Mouse (Mus musculus) Patski (cell line): ENCODE measurements around the gene Bbc3. TPM values are rescaled to one million over a fixed set of nuclear protein-coding genes. Genes with fewer than 3 reads are reported as not detected.
A peak's percentile ranks its signal among the peaks of the same experiment; 100 is the strongest.

ENCODE experiments used
- ATAC-seq: fragments of 100-300 bp; one replicate; pipeline ENCODE4 v1.8.0; 2021
- CTCF ChIA-PET: fragments of 350-600 bp; sonication (Branson Sonifier 250); formaldehyde crosslinking; loops from one replicate; lab custom pipeline; 2022; ENCODE audit warnings: inconsistent platforms; lab: Charles Lee
- POLR2A ChIA-PET: fragments of 350-600 bp; sonication (Branson Sonifier 250); formaldehyde crosslinking; loops from one replicate; lab custom pipeline; 2022; ENCODE audit warnings: antibody characterized with exemption, inconsistent platforms; lab: Charles Lee
- DNase-seq: peaks from one replicate; pipeline ENCODE4 v3.0.0-alpha.2; 2011; ENCODE audit warnings: low read depth, low spot score
- H3K27me3 ChIP-seq: fragments of 371-371 bp; one replicate; pipeline ENCODE4 v1.5.1; 2021
- CTCF ChIP-seq: fragments of 100-300 bp; IDR thresholded peaks from one replicate; pipeline ENCODE4 v1.5.1; 2021
- in situ Hi-C: fragments of 300-500 bp; cut with MboI; formaldehyde crosslinking; loops from 3 replicates; pipeline ENCODE4 v1.11.1; 2018; ENCODE audit warnings: low pct_unique_long_range_greater_than_20kb, mixed read lengths
- polyA plus RNA-seq: library from polyadenylated mRNA; unstranded; gene quantifications from one replicate; pipeline ENCODE4 v1.2.3, GENCODE M21; 2021

The Bbc3 gene
- polyA plus RNA-seq, 1 experiment from 2014 or later, result 12.6 TPM

DNA sequence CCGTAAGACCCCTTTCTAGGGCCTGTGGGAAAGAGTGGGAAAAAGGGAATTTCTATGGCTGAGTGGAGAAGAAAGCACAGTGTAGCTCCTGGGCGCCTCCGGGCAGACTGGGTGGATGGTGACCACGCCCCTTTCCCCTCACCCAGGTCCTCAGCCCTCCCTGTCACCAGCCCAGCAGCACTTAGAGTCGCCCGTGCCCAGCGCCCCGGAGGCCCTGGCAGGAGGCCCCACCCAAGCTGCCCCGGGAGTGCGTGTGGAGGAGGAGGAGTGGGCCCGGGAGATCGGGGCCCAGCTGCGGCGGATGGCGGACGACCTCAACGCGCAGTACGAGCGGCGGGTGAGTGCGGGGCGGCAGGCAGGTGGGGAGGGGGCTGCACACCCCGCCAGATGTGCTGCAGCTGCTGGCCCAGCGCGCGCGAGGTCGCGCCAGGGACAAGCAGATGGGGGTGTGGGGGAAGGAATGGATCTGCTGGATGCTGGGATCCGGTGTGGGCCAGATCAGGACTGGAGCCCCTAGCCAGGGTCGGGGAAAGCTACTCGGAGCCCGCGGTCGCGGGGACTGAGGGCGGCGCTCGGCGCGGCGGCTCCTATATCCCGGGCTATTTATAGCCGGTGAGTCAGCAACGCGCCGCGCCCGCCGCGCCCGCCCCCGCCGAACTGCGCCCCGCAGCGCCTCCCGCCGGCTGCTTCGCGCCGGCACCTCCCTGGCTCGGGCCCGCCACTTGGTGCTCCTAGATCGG lies 5.5 kb downstream of the Bbc3 start:
- DNase-seq, result no peak
- peak; percentile 16 for ATAC-seq
- H3K27me3 ChIP-seq, result no peaks in the 10 kb centered on the region
- ChIA-PET POLR2A (interaction anchor here (0.8 to 1.5 kb wide), 5 partner anchors 12 to 30 kb away, joined by 3 to 6 read pairs (median 5); no protein-coding TSS in a partner anchor), CTCF (interaction anchor here (0.8 to 3.8 kb wide), 11 partner anchors 11 to 65 kb away, joined by 3 to 22 read pairs (median 5); no protein-coding TSS in a partner anchor)
- in situ Hi-C loops, result no loop called here
- no peak for TF ChIP-seq CTCF

DNA sequence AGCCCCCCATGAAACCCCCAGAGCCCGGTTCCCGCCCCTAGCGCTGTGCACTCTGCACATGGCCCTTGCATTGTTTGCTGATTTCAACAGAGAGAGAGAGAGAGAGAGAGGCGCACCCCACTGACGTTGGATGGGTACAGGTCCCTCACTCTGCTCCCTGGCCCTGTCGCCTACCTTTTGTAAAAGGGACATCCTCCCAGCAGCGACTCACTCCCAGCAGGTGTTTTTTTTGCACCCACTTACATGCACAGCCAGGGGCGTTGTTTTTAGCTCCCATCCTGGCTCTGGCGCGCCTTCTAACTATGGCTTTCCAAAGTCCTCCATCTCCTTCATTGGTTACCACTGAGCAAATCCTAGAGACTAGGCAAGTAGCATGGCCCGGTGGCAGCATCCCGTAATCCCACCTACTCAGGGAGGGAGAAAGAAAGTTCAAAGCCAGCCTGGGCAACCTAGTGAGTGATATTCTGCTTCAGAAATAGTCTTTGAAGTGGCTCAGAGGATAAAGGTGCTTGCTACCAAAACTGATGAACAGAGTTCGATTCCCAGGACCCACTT lies 6.1 kb downstream of the Bbc3 start:
- POLR2A ChIA-PET, result interaction anchor here (0.6 to 1.5 kb wide), 3 partner anchors 12 to 16 kb away, joined by 3 to 6 read pairs (median 5); no protein-coding TSS in a partner anchor
- ATAC-seq (no peak), DNase-seq (no peak)
- H3K27me3 ChIP-seq, result no peaks in the 10 kb centered on the region
- in situ Hi-C loops, result no loop called here
- no peak for TF ChIP-seq CTCF
- CTCF ChIA-PET, result interaction anchor here (1.3 to 3.8 kb wide), 6 partner anchors 10 to 59 kb away, joined by 3 to 22 read pairs (median 6); no protein-coding TSS in a partner anchor

DNA sequence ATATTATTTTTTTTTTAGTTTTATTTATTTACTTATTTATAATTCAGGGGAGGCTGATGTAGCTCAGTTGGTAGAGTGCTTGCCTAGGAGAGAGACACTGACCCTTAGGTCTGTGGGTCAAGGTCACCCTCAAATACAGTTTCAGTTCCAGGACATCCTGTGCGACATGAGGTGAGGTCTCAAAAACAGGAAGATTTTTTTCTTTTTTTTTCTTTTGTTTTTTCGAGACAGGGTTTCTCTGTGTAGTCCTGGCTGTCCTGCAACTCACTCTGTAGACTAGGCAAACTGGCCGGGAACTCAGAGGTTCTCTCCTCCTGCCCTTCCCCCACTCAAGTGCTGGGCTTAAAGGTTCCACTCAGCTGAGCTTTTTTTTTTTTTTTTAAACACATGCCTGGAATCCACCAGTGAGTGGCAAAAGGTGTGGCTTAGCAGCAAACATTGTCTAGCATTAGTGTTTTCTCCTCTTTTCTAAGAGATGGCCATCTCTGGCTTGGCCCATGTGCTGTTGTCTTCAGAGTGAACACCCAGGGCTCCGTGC lies 7.1 kb downstream of the Bbc3 start:
- ATAC-seq (no peak), DNase-seq (no peak)
- ChIA-PET POLR2A (interaction anchor here (0.6 to 1.5 kb wide), 2 partner anchors 11 to 16 kb away, joined by 3 to 6 read pairs; no protein-coding TSS in a partner anchor), CTCF (interaction anchor here (1.3 to 3.8 kb wide), 3 partner anchors 11 to 21 kb away, joined by 3 to 22 read pairs (median 10); no protein-coding TSS in a partner anchor)
- H3K27me3 ChIP-seq, result no peaks in the 10 kb centered on the region
- no peak for TF ChIP-seq CTCF
- in situ Hi-C loops, result no loop called here

DNA sequence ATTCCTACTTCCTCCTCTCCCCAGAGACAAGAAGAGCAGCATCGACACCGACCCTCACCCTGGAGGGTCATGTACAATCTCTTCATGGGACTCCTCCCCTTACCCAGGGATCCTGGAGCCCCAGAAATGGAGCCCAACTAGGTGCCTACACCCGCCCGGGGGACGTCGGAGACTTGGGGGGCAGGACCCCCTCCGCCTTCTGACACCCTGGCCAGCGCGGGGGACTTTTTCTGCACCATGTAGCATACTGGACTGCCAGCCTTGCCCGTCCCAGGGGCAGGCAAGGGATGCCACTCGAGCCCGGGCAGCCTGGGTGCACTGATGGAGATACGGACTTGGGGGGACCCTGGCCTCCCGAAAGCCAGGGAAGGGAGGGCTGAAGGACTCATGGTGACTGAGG lies 8.9 kb downstream of the Bbc3 start:
- CTCF ChIA-PET, result no interaction called here
- POLR2A ChIA-PET, result no interaction called here
- ATAC-seq (no peak), DNase-seq (no peak)
- TF ChIP-seq CTCF, result no peak
- H3K27me3 ChIP-seq, result no peaks in the 10 kb centered on the region
- in situ Hi-C loops, result no loop called here

DNA sequence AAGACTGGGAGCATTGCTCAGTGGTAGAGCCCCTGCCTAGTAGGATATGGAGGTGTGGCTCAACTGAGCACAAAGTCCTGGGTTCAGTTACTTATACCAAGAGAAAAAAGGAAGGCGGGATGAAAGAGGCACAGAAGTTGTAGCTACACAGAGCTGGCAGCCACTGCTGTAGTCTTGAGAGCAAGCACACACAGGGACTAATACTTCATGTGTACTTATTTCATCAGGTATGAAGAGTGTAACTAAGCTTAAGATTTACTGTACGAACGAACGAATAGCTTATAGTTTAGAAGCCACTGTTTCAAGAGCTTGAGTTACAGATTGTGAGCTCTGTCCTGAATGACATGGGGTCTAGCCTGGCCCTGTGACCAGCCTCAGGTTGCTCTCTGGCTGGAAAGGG lies 11.0 kb downstream of the Bbc3 start:
- in situ Hi-C loops, result no loop called here
- no peak for TF ChIP-seq CTCF
- no peaks in the 10 kb centered on the region for H3K27me3 ChIP-seq
- CTCF ChIA-PET, result interaction anchor here (1.1 to 1.8 kb wide), 2 partner anchors 25 to 45 kb away, joined by 5 to 6 read pairs; no protein-coding TSS in a partner anchor
- no peak for DNase-seq
- POLR2A ChIA-PET, result no interaction called here
- no peak for ATAC-seq

DNA sequence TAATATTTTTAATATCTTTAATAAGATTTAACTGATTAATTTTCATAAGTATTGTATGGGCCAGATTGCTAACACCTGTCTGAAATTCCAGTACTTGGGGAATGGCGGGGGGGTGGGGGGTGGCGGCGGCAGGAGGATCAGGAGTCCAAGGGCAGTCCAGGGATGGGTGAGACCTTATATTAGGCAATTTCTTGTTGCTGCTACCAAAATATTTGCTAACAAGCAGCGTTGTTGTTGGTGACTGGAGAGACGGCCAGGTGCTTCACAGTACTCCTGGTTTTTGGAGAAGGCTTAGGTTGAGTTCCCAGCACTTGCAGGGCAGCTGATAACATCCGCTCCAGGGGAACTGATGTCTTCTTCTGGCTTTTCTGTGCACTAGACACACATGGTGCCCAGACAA lies 12.3 kb downstream of the Bbc3 start:
- POLR2A ChIA-PET, result no interaction called here
- in situ Hi-C loops, result no loop called here
- DNase-seq, result no peak

DNA sequence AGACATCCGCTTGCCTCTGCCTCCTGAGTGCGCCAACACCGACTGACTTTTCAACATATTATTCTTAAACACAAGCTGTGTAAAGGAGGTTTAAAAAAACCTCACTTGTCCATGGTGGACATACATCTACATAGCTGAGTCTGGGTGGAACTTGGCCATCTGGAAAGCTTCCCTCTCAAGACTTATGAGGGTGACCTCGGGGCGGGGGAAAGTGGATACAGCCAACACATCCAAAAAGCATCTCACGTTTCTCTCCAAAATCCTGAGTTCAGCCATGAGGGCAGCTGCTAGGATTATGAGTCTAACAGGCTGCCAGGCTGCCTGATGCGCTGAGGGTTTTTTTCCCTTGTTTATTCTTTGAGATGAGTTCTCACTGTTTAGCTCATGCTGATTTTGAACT lies 16.5 kb downstream of the Bbc3 start:
- no peak for TF ChIP-seq CTCF
- H3K27me3 ChIP-seq, result no peaks in the 10 kb centered on the region
- ATAC-seq (no peak), DNase-seq (no peak)
- in situ Hi-C loops, result loop anchor here (5.0 kb wide), 2 partner anchors 32 to 43 kb away; no protein-coding TSS in a partner anchor
- ChIA-PET POLR2A (no interaction called here), CTCF (interaction anchor here (1.2 to 4.6 kb wide), 5 partner anchors 10 to 41 kb away, joined by 3 to 36 read pairs (median 14); no protein-coding TSS in a partner anchor)

More for the DNA sequence above, 12.3 kb downstream of the Bbc3 start:
- no peak for ATAC-seq
- H3K27me3 ChIP-seq, result no peaks in the 10 kb centered on the region
- CTCF ChIA-PET, result interaction anchor here (1.5 kb wide), 1 partner anchor 25 kb away, joined by 5 read pairs; no protein-coding TSS in a partner anchor
- TF ChIP-seq CTCF, result no peak

DNA sequence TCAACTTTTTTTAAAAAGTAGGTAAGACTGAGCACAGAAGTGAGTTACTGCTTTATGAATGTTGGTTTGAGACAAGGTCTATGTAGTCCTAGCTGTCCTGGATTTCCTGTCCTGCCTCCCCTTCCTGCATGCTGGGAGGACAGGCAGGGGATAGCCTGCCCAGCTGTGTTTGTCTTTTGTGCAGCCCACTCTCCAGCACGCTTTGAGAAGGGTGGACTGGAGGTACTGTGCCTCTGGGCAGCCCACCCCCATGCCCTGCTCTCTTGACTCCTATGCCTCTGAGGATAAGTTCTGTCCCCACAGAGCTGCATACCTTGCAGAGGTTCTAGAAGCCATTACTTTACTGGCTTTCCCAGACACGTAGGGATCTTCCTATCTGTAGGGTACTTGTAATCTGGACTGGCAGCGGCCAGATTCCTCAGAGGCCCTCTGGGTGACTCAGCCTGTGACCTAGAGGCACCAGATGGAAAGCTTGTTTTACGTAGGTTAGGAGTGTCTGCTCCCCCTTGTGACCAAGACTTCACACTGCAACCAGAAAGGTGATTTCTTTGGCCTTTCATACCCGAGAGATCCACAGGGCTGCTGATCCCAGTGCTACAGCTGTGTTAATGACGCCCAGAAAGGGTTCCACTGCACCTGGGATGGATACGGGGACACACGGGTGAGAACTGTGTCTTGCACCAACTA lies 17.9 kb downstream of the Bbc3 start:
- ATAC-seq, result peak; percentile 95
- POLR2A ChIA-PET, result interaction anchor here (1.0 to 1.7 kb wide), 4 partner anchors 12 to 51 kb away, joined by 3 to 6 read pairs (median 4); no protein-coding TSS in a partner anchor
- no peak for DNase-seq
- peak; percentile 71 for TF ChIP-seq CTCF
- in situ Hi-C loops, result loop anchor here (5.0 kb wide), 2 partner anchors 34 to 41 kb away; no protein-coding TSS in a partner anchor
- CTCF ChIA-PET, result interaction anchor here (0.7 to 4.6 kb wide), 10 partner anchors 10 to 107 kb away, joined by 3 to 36 read pairs (median 8); no protein-coding TSS in a partner anchor
- no peaks in the 10 kb centered on the region for H3K27me3 ChIP-seq

DNA sequence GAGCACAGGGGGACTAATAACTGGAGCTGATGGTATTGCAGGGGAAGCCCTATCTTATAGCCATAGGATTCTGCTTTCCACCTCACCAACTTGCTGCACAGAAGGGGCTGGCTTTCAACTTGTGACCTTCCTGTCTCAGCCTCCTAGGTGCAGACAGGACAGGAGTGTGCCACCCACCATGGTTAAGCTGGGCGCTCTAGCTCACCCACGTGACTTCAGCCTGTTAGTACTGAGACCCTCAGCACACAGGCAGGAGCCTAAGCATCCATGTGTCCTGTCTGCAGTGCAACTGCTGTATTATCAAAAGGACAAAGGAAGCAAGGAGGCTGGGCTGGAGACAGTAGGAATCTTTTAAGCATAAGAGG lies 18.4 kb downstream of the Bbc3 start:
- in situ Hi-C loops, result loop anchor here (5.0 kb wide), 2 partner anchors 34 to 41 kb away; no protein-coding TSS in a partner anchor
- no peaks in the 10 kb centered on the region for H3K27me3 ChIP-seq
- no peak for TF ChIP-seq CTCF
- POLR2A ChIA-PET, result interaction anchor here (1.0 to 1.7 kb wide), 4 partner anchors 12 to 51 kb away, joined by 3 to 6 read pairs (median 4); no protein-coding TSS in a partner anchor
- CTCF ChIA-PET, result interaction anchor here (0.7 to 4.6 kb wide), 10 partner anchors 10 to 107 kb away, joined by 3 to 36 read pairs (median 8); no protein-coding TSS in a partner anchor
- ATAC-seq (no peak), DNase-seq (no peak)
